Mouse (Mus musculus): ENCODE measurements at regions not wholly inside any gene's neighbourhood (a gene's known extent, or its start where the extent isn't known, plus 50 kb on each side); places are given as distances from the start of the nearest gene placed in this dataset.

- no peak for DNase-seq
These were observed 87.7 kb upstream of the Ret start for GRCm38 (mm10) chr6:118285246-118285645.

- no peak for DNase-seq
These were observed 86.5 kb upstream of the Ret start for GRCm38 (mm10) chr6:118283949-118284568.

- no peak for DNase-seq
These were observed 66.4 kb upstream of the Ret start for GRCm38 (mm10) chr6:118263951-118264350.

- DNase-seq, result no peak
These were observed 62.4 kb upstream of the Ret start for GRCm38 (mm10) chr6:118259881-118260280.

GRCm38 (mm10) chr6:118254871-118255270 is 57.4 kb upstream of the Ret start:
- DNase-seq, result no peak

GRCm38 (mm10) chr6:118252711-118253110 is 55.2 kb upstream of the Ret start:
- DNase-seq, result no peak

- DNase-seq, result no peak
These were observed 53.6 kb upstream of the Ret start for GRCm38 (mm10) chr6:118251131-118251530.

- no peak for DNase-seq
These were observed 52.5 kb upstream of the Ret start for GRCm38 (mm10) chr6:118250006-118250405.
